Mouse (Mus musculus) hindbrain, embryonic 13.5 days (tissue): Measurements from ENCODE around the gene Olfr132. TPM values are rescaled to one million over a fixed set of nuclear protein-coding genes. Genes with fewer than 3 reads are reported as not detected.
"Not testable (repeated sequence)": the region's sequence is repeated elsewhere in the genome, so short reads cannot be mapped to it uniquely, and the experiment has no call there.

Experiments
- ATAC-seq: fragments of 200-750 bp; cut with Nextera tagmentation; 2 replicates; pipeline ENCODE4 v1.8.0; 2017; ENCODE audit warnings: moderate TSS enrichment; ENCODE audit not compliant: low FRiP score
- H3K27ac ChIP-seq: fragments of 300-500 bp; sonication (generic); 2 replicates; pipeline ENCODE4 v1.5.1; 2015; ENCODE audit warnings: inconsistent platforms, mild to moderate bottlenecking, moderate library complexity
- H3K27me3 ChIP-seq: fragments of 300-500 bp; sonication (generic); 2 replicates; pipeline ENCODE4 v1.6.1; 2015; ENCODE audit warnings: mild to moderate bottlenecking, inconsistent platforms
- H3K36me3 ChIP-seq: fragments of 300-500 bp; sonication (generic); 2 replicates; pipeline ENCODE4 v1.6.1; 2015; ENCODE audit warnings: mild to moderate bottlenecking, inconsistent platforms
- H3K4me1 ChIP-seq: fragments of 300-500 bp; sonication (generic); replicated peaks from 2 replicates; pipeline ENCODE4 v1.6.1; 2015; ENCODE audit warnings: inconsistent platforms
- H3K4me2 ChIP-seq: fragments of 300-500 bp; sonication (generic); 2 replicates; pipeline ENCODE4 v1.6.1; 2015; ENCODE audit warnings: inconsistent platforms, mild to moderate bottlenecking, moderate library complexity
- H3K4me3 ChIP-seq: fragments of 300-500 bp; sonication (generic); 2 replicates; pipeline ENCODE4 v1.5.1; 2015; ENCODE audit warnings: mild to moderate bottlenecking, inconsistent platforms
- H3K9ac ChIP-seq: fragments of 300-500 bp; sonication (generic); 2 replicates; pipeline ENCODE4 v1.6.1; 2015; ENCODE audit warnings: mild to moderate bottlenecking, inconsistent platforms
- H3K9me3 ChIP-seq: fragments of 300-500 bp; sonication (generic); 2 replicates; pipeline ENCODE4 v1.6.1; 2016; ENCODE audit warnings: inconsistent platforms
- WGBS: fragments of 180-500 bp; shearing (Covaris S2); methylation state at CpG from one replicate; pipeline ENCODE4 v1.1.7; 2015; 5-methylcytosine and 5-hydroxymethylcytosine counted together
- polyA plus RNA-seq: library from polyadenylated mRNA; unstranded; fragments of >200 nt; fragmentation: Nextera tagmentation; extraction: Ambion mirVana; gene quantifications from 2 replicates; pipeline ENCODE4 v1.2.1, GENCODE M21; 2015

The Olfr132 gene
- polyA plus RNA-seq, result not detected in 2 replicates

- ATAC-seq, result no peak
Observed at GRCm38 (mm10) chr17:38134426-38134825, at the start of gene Olfr132. Gene Olfr132, minus strand, starts transcription at chr17:38134526.

GRCm38 (mm10) chr17:38171088-38171487, 36.8 kb upstream of the Olfr132 start, which contains the start of gene Olfr134:
Gene Olfr134, plus strand, starts transcription at chr17:38171388.
- WGBS, result 73% methylated on average over 3 of the region's 3 CpGs
- no peaks in the 10 kb centered on the region for H3K27me3 ChIP-seq
- no peaks in the 10 kb centered on the region for H3K36me3 ChIP-seq
- no peak within 1 kb of the TSS for H3K9ac ChIP-seq
- no peaks in the 10 kb centered on the region for H3K9me3 ChIP-seq
- no peak for ATAC-seq
- H3K27ac ChIP-seq, result no peak within 1 kb of the TSS
- no peaks in the 10 kb centered on the region for H3K4me1 ChIP-seq
- H3K4me3 ChIP-seq, result no peak within 1 kb of the TSS
- no peak within 1 kb of the TSS for H3K4me2 ChIP-seq

More at GRCm38 (mm10) chr17:38134426-38134825, at the start of gene Olfr132:
- Histone ChIP-seq H3K4me3 (no peak within 1 kb of the TSS), H3K9ac (no peak within 1 kb of the TSS), H3K36me3 (no peaks in the 10 kb centered on the region), H3K4me2 (no peak within 1 kb of the TSS), H3K4me1 (no peaks in the 10 kb centered on the region), H3K27me3 (no peaks in the 10 kb centered on the region), H3K9me3 (no peaks in the 10 kb centered on the region), H3K27ac (no peak within 1 kb of the TSS)
- 79% methylated on average over 1 of the region's 1 CpGs for WGBS

- ATAC-seq, result no peak
- H3K4me3 ChIP-seq, result no peak within 1 kb of the TSS
- 59% methylated on average over 2 of the region's 2 CpGs for WGBS
Observed at GRCm38 (mm10) chr17:38144981-38145380, 10.7 kb upstream of the Olfr132 start, which contains the start of gene Olfr133. Gene Olfr133, plus strand, starts transcription at chr17:38145281.

DNA sequence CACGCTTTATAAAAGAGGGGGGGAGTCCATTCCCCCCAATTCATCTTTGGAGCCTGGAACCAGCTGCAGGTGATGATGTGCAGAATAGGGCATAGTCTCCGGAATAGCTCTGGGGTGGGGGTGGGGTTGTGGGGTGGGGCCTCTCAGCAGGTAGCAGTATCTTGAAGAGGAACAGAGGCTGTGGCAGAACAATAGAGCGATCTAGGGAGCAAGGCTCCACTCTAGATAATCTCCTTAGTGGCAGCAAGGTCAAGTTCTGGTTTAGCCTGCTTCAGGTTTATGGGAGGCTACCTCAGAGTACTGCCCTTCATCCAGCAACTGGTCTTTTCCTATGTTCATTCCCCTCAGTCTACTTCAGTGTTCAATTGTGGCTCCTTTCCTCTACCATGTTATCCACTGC, 9.0 kb downstream of the Olfr132 start:
- not testable (repeated sequence) for H3K27ac ChIP-seq, H3K4me1 ChIP-seq, H3K9ac ChIP-seq, H3K36me3 ChIP-seq, H3K27me3 ChIP-seq, H3K4me3 ChIP-seq, H3K9me3 ChIP-seq, H3K4me2 ChIP-seq, ATAC-seq
- WGBS, result 69% methylated on average over 3 of the region's 3 CpGs

More at GRCm38 (mm10) chr17:38144981-38145380, 10.7 kb upstream of the Olfr132 start, which contains the start of gene Olfr133:
- no peak within 1 kb of the TSS for H3K4me2 ChIP-seq
- no peak within 1 kb of the TSS for H3K9ac ChIP-seq
- no peak within 1 kb of the TSS for H3K27ac ChIP-seq
- H3K27me3 ChIP-seq, result no peaks in the 10 kb centered on the region
- H3K4me1 ChIP-seq, result no peaks in the 10 kb centered on the region
- no peaks in the 10 kb centered on the region for H3K36me3 ChIP-seq
- H3K9me3 ChIP-seq, result no peaks in the 10 kb centered on the region

DNA sequence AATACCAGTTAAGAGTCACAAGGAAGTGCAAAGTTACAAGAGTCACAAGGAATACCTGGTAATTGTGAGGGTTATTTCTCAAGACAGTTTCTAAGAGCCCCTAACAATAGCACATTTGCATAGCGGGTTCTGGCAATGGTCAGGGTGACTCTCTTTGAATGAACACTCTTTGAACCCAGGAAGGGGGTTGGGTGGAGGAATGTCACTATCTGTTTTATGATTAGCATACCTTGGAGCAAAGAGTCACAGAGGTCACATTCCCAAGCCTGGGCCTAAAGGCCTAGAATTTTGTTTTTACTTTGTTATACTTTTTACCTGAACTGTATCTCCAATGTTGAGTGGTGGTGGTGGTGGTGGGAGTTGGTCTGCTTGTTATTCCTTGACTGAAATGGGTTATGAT, 10.1 kb downstream of the Olfr132 start:
- ATAC-seq, result not testable (repeated sequence)
- WGBS, result 100% methylated on average over 1 of the region's 1 CpGs

GRCm38 (mm10) chr17:38088593-38088992, 45.7 kb downstream of the Olfr132 start, which contains the start of gene Olfr131:
Gene Olfr131, minus strand, starts transcription at chr17:38088693.
- no peak for ATAC-seq
- Histone ChIP-seq H3K9ac (no peak within 1 kb of the TSS), H3K36me3 (no peaks in the 10 kb centered on the region), H3K27ac (no peak within 1 kb of the TSS), H3K4me1 (no peaks in the 10 kb centered on the region), H3K4me2 (no peak within 1 kb of the TSS), H3K4me3 (no peak within 1 kb of the TSS), H3K27me3 (no peaks in the 10 kb centered on the region), H3K9me3 (no peaks in the 10 kb centered on the region)

More for the DNA sequence above, 10.1 kb downstream of the Olfr132 start:
- H3K4me2 ChIP-seq, H3K9ac ChIP-seq, H3K9me3 ChIP-seq, H3K4me3 ChIP-seq, H3K27ac ChIP-seq, H3K36me3 ChIP-seq, H3K4me1 ChIP-seq, H3K27me3 ChIP-seq: not testable (repeated sequence)

DNA sequence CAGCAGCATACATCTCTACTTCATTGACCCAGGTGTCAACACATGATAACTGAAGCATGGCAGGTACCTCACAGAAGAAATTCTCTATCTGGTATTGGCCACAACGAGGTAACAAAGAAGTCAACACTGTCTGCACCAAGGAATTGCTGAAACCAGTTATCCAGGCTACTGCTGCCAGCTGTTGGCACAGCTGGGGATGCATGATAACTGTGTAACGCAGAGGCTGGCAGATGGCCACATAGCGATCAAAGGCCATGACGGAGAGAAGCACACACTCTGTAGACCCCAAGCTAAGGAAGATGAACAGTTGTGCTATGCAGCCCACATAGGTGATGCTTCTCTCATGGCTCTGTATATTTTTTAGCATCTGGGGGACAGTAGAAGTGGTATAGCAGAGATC, 52.0 kb downstream of the Olfr132 start:
- no peak for ATAC-seq
- no peaks in the 10 kb centered on the region for H3K9me3 ChIP-seq

More for the DNA sequence above, 52.0 kb downstream of the Olfr132 start:
- no peak overlapping the region for H3K4me2 ChIP-seq
- no peaks in the 10 kb centered on the region for H3K4me1 ChIP-seq
- no peaks in the 10 kb centered on the region for H3K27me3 ChIP-seq
- no peaks in the 10 kb centered on the region for H3K36me3 ChIP-seq
- WGBS, result 84% methylated on average over 4 of the region's 4 CpGs
- H3K4me3 ChIP-seq, result no peak overlapping the region
- H3K9ac ChIP-seq, result no peak overlapping the region
- no peak overlapping the region for H3K27ac ChIP-seq

Other genes with a start within 250 kb of the Olfr132 start
- gene Olfr127, start 234.1 kb downstream of the Olfr132 start, polyA plus RNA-seq, result not detected in 2 replicates
- not detected in 2 replicates for gene Olfr128, start 214.0 kb downstream of the Olfr132 start, polyA plus RNA-seq
- not detected in 2 replicates for gene Olfr761, start 181.4 kb downstream of the Olfr132 start, polyA plus RNA-seq
- not detected in 2 replicates for gene Olfr129, start 74.4 kb downstream of the Olfr132 start, polyA plus RNA-seq
- not detected in 2 replicates for gene Olfr130, start 70.6 kb downstream of the Olfr132 start, polyA plus RNA-seq
- not detected in 2 replicates for gene Olfr131, start 45.8 kb downstream of the Olfr132 start, polyA plus RNA-seq
- gene Olfr133, start 10.8 kb upstream of the Olfr132 start, polyA plus RNA-seq, result not detected in 2 replicates
- not detected in 2 replicates for gene Olfr134, start 36.9 kb upstream of the Olfr132 start, polyA plus RNA-seq
- gene Olfr135, start 69.8 kb upstream of the Olfr132 start, polyA plus RNA-seq, result not detected in 2 replicates
- not detected in 2 replicates for gene Olfr138, start 126.5 kb upstream of the Olfr132 start, polyA plus RNA-seq
- not detected in 2 replicates for gene Olfr137, start 173.0 kb upstream of the Olfr132 start, polyA plus RNA-seq
- not detected in 2 replicates for gene Olfr136, start 195.3 kb upstream of the Olfr132 start, polyA plus RNA-seq